Mouse (Mus musculus) forebrain, embryonic 16.5 days (tissue): Measurements from ENCODE around the gene Olfr221. TPM values are rescaled to one million over a fixed set of nuclear protein-coding genes. Genes with fewer than 3 reads are reported as not detected.

Experiments used
- ATAC-seq: fragments of 200-750 bp; cut with Nextera tagmentation; 2 replicates; pipeline ENCODE4 v1.8.0; 2017; ENCODE audit warnings: mild to moderate bottlenecking, moderate library complexity
- H3K27ac ChIP-seq: fragments of 300-500 bp; sonication (generic); 2 replicates; pipeline ENCODE4 v1.5.1; 2014; ENCODE audit warnings: low read length, control low read depth
- H3K27me3 ChIP-seq: fragments of 300-500 bp; sonication (generic); replicated peaks from 2 replicates; pipeline ENCODE4 v1.6.1; 2014; ENCODE audit warnings: low read length; ENCODE audit not compliant: control insufficient read depth, insufficient read depth
- H3K36me3 ChIP-seq: fragments of 300-500 bp; sonication (generic); 2 replicates; pipeline ENCODE4 v1.6.1; 2014; ENCODE audit not compliant: control insufficient read depth, insufficient read depth
- H3K4me1 ChIP-seq: fragments of 300-500 bp; sonication (generic); replicated peaks from 2 replicates; pipeline ENCODE4 v1.6.1; 2014; ENCODE audit warnings: low read length; ENCODE audit not compliant: control insufficient read depth, insufficient read depth
- H3K4me2 ChIP-seq: fragments of 300-500 bp; sonication (generic); 2 replicates; pipeline ENCODE4 v1.6.1; 2014; ENCODE audit warnings: mild to moderate bottlenecking, low read length, control low read depth
- H3K4me3 ChIP-seq: fragments of 300-500 bp; sonication (generic); replicated peaks from 2 replicates; pipeline ENCODE4 v1.5.1; 2014; ENCODE audit warnings: mild to moderate bottlenecking, low read length, control low read depth
- H3K9ac ChIP-seq: fragments of 300-500 bp; sonication (generic); replicated peaks from 2 replicates; pipeline ENCODE4 v1.6.1; 2014; ENCODE audit warnings: low read depth, low read length, control low read depth
- H3K9me3 ChIP-seq: fragments of 300-500 bp; sonication (generic); 2 replicates; pipeline ENCODE4 v1.6.1; 2016; ENCODE audit warnings: low read length; ENCODE audit not compliant: control insufficient read depth
- WGBS: fragments of 180-500 bp; shearing (Covaris S2); extraction: QIAGEN DNeasy Blood & Tissue Kit; methylation state at CpG from one replicate; pipeline ENCODE4 v1.1.7; 2014; 5-methylcytosine and 5-hydroxymethylcytosine counted together
- polyA plus RNA-seq: library from polyadenylated mRNA; unstranded; fragments of >200 nt; fragmentation: Nextera tagmentation; extraction: Ambion mirVana; gene quantifications from 2 replicates; pipeline ENCODE4 v1.2.1, GENCODE M21; 2015

Gene Olfr221
- polyA plus RNA-seq, 1 experiment from 2014 or later = not detected

DNA sequence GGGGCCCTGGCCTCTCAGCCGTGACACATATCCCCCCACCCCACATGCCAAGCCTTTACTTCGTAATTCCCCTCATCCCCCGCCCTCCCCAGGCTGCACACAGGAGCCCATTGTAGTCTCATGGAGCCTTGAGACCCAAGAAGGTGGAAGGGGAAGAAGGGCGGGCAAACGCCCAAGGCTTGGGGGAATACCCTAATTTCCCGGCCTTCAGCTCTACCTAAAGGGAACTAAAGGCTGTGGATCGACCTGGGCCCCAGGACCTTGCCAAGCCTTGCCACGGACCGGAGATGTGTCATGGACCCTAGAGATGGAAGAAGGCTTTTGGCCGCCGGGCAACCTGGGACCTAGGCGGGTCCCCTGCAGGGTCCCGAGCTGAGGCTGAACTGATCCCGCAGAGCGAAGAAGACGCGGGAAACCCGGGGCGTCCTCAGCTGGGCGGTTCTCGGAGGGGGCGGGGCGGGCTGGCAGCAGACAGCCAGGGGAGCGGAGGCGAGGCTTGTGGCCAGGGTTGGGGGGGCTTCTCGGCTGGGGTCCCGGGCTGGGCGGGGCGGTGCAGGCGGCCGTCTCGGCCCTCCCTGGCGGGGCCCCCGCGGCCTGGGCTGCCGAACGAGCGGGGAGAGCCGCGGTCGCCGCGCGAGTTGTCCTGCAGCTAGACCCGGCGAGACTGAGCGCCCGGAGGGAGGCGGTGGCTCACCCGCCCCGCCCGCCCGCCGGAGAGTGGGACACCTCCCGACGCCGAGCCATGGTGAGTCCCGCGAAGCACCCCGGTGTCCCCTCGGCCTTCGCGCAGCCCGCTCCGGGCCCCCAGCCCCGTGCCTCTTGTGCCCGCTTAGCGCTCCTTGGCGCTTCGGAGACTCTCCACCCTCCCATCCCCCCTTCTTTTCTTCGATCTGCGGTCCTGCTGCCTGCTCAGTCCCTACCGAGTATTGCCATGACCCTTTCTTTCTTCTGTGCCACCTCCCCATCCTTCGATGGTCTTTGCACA, 57.7 kb downstream of the Olfr221 start, which contains the start of gene Arhgef40:
Gene Arhgef40, plus strand, starts transcription at position 473 of the 985 bp plus-strand sequence.
- ATAC-seq = peak; percentile 87
- under 1% methylated on average over 72 of the region's 74 CpGs for WGBS

More for the DNA sequence above, 57.7 kb downstream of the Olfr221 start, which contains the start of gene Arhgef40:
- peaks cover 27% of the 10 kb centered on the region for H3K4me1 ChIP-seq
- H3K4me2 ChIP-seq = peak within 1 kb of the TSS; percentile 83
- H3K27ac ChIP-seq = peak within 1 kb of the TSS; percentile 88
- H3K4me3 ChIP-seq = peak within 1 kb of the TSS; percentile 62
- no peaks in the 10 kb centered on the region for H3K36me3 ChIP-seq
- H3K27me3 ChIP-seq = no peaks in the 10 kb centered on the region
- no peaks in the 10 kb centered on the region for H3K9me3 ChIP-seq
- H3K9ac ChIP-seq = peak within 1 kb of the TSS; percentile 89

Other genes with a start within 250 kb of the Olfr221 start
- gene AY358078, start 242.4 kb downstream of the Olfr221 start, polyA plus RNA-seq = not detected in 2 replicates
- gene Ear6, start 188.8 kb downstream of the Olfr221 start, polyA plus RNA-seq = not detected in 2 replicates
- gene Mettl17, start 157.6 kb downstream of the Olfr221 start, polyA plus RNA-seq = 69.0 and 94.7 TPM in 2 replicates
- 1.5 and 2.6 TPM in 2 replicates for gene Slc39a2, start 149.6 kb downstream of the Olfr221 start, polyA plus RNA-seq
- gene Ndrg2, start 128.3 kb downstream of the Olfr221 start, polyA plus RNA-seq = 169 and 179 TPM in 2 replicates
- not detected in 2 replicates for gene Tppp2, start 124.0 kb downstream of the Olfr221 start, polyA plus RNA-seq
- not detected in 2 replicates for gene Rnase13, start 119.7 kb downstream of the Olfr221 start, polyA plus RNA-seq
- gene Arhgef40, start 57.7 kb downstream of the Olfr221 start, polyA plus RNA-seq = 58.5 and 70.4 TPM in 2 replicates
- 0.67 and 0.81 TPM in 2 replicates for gene Tmem253, start 26.8 kb downstream of the Olfr221 start, polyA plus RNA-seq
- 28.6 and 32.2 TPM in 2 replicates for gene Zfp219, start 21.7 kb downstream of the Olfr221 start, polyA plus RNA-seq
- gene Hnrnpc, start 61.6 kb upstream of the Olfr221 start, polyA plus RNA-seq = 655 and 693 TPM in 2 replicates
- gene Rpgrip1, start 68.2 kb upstream of the Olfr221 start, polyA plus RNA-seq = 48.2 and 54.5 TPM in 2 replicates
- gene Supt16, start 155.0 kb upstream of the Olfr221 start, polyA plus RNA-seq = 55.8 and 67.3 TPM in 2 replicates
- 37.4 and 42.4 TPM in 2 replicates for gene Chd8, start 215.3 kb upstream of the Olfr221 start, polyA plus RNA-seq
- gene Tox4, start 236.7 kb upstream of the Olfr221 start, polyA plus RNA-seq = 52.1 and 60.2 TPM in 2 replicates
- gene Rab2b, start 237.1 kb upstream of the Olfr221 start, polyA plus RNA-seq = 54.9 and 56.8 TPM in 2 replicates